Mouse (Mus musculus): ENCODE measurements around the gene Tbx3.

GRCm38 (mm10) chr5:119622076-119622475, 48.4 kb upstream of the Tbx3 start:
- TF ChIP-seq POLR2A (IDR thresholded peaks at IDR 0.05; ENCODE audit: insufficient read length, low read depth) (no peak), POLR2AphosphoS2 (IDR thresholded peaks at IDR 0.05; ENCODE audit: insufficient read length, low read depth) (no peak), USF1 (IDR thresholded peaks at IDR 0.05; ENCODE audit: low read depth) (no peak), E2F4 (IDR thresholded peaks at IDR 0.05; ENCODE audit: insufficient read depth) (no peak), TCF3 (IDR thresholded peaks at IDR 0.05; ENCODE audit: insufficient read length, low read depth) (no peak), SRF (IDR thresholded peaks at IDR 0.05; ENCODE audit: control insufficient read depth, insufficient read length, low read depth) (no peak)

Measured in myocyte (in vitro differentiated cells).